Mouse (Mus musculus) lung, adult 18-20 months (tissue): ENCODE results near the gene Cfap44.
"Not testable (repeated sequence)": the region's sequence is repeated elsewhere in the genome, so short reads cannot be mapped to it uniquely, and the experiment has no call there.

Experiments used
- DNase-seq, 2 experiments: peaks; one replicate each; pipeline ENCODE4 v3.0.0; 2022; ENCODE audit warnings: mixed read lengths in 2 of 2

Gene Cfap44

DNA sequence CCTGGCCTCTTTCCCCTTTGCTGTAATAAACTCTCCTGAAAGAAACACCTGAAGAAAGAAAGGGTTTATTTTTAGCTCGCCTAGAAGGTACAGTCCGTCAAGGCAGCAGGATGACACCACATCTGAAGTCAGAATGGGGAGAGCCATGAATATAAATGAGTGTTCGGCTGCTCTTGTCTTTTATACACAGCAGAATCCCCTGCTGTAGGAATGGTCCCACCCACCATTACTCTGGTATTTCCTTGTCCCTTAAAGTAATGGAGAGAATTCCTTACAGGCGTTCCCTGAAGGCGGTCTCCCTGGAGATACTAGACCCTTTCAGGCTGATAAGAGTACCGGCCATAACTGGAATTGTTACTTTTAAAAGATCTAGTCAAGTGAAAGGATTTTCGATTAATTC, 35.4 kb downstream of the Cfap44 start:
- DNase-seq: no peak

DNA sequence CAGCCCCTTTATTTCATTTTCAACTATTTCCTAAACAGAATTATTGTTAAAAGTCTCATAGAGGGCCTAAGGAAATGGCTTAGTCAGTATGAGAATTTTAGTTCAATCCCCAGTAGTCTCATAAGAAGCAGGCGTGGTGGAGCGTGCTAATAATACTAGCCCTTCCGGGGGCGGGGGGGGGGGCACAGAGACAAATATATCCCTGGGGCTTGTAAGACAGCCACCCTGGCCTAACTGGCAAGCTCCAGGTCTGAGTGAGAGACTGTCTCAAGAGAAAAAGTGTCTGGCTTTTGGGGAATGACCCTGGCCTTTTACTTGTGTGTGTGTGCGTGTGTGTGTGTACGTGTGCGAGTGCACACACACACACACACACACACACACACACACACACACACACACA, 40.3 kb downstream of the Cfap44 start:
- no peak for DNase-seq

DNA sequence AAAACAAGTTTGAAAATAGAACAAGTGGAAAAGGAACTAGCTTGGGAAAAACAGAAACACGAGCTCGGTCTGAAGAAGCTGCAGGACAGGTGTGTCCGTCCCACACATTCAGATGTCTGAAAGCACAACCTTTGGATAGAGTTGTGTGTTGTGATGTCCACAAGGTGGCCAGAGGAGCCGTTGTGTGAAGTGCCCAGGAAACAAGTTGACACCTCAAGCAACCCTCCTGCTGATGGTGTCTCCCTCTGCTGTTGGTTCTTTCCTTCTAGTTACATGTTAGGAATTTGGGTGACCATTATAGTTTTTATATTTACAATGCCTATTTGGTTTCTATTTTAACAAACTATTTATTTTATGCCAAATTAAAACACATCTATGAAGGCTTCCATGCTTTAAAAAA, 40.9 kb downstream of the Cfap44 start:
- no peak for DNase-seq

DNA sequence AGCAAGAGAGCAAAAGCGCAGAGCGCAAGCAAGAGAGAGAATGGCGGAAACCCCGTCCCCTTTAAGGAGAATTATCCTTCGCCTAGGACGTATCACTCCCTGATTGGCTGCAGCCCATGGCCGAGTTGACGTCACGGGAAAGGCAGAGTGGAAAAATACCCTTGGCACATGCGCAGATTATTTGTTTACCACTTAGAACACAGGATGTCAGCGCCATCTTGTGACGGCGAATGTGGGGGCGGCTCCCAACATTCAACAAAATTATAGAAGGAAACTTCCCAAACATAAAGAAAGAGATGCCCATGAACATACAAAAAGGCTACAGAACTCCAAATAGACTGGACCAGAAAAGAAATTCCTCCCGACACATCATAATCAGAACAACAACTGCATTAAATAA, 47.3 kb downstream of the Cfap44 start:
- not testable (repeated sequence) for DNase-seq

DNA sequence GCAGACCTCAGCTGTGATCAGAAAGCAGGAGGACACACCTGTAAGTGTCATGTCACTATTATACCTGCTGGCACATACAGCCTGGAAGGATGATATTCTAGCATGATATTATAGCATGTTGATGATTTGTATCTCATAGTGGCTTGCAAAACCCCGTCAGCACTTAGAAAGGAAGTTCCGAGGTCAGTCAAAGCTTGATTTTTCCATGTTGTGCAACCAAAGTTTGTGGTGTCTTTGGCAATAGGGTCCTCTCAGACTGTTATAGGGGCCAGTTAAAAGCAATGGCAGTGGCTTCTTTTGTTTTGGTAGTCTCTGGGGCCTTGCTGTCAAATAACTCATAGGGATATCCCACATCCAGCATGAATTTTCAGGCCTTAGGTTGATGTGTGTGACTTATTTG, 63.3 kb downstream of the Cfap44 start:
- no peak for DNase-seq

DNA sequence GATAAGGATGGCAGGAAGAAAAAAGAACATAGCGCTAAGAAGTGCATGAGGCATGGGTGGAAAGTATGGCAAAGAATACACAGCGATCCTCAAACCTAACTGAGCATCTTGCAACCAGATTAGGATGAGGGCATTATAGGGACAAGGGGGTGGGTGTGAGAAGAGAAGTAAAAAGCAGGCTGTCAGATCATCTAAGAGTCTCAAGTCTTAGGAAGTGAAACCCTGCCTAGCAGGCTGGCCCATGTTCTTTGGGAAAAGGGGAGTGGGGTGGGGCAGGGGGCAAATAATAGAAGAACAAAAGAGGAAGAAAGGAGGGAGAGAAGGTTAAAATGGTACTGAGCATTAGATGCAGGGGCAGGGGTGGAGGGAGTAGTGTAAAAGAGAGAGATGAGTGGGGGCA, 64.2 kb downstream of the Cfap44 start:
- DNase-seq: no peak

DNA sequence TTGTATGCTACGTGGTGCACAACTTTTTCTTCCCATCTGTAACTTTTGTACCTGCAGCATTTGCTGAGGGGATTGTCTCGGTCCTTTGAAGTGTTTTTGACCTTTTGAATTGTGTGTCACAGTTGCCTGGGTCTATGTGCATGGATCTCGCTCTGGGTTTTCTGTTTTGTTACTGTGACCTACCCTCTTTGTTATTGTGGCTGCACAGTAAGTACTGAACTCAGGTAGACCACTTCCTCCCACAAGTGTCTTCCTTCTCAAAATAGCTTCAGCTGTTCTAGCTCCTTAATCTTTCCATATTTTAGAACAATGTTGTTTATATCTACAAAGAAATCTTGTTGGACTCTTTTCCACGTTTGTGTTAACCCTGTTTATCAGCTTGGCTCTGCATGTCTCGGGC, 66.3 kb downstream of the Cfap44 start:
- DNase-seq: no peak

DNA sequence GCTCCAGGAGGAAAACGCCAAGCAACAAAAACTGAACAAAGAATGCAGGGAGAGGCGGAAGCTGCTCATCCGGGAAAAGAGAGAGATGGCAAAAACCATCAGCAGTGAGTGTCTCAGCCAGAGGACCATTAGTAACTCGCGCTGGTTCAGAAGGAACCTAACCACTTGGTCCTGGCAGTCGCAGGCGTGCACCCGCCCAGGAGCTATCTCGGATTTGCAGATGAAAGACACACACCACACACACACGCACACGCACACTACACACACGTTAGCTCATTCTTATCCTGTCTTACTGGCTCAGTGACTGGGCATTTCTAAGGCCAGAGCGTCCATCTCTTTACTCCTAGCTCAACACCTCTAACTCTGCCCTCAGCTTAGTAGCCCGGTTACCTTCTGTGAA, 80.7 kb downstream of the Cfap44 start:
- DNase-seq: no peak

DNA sequence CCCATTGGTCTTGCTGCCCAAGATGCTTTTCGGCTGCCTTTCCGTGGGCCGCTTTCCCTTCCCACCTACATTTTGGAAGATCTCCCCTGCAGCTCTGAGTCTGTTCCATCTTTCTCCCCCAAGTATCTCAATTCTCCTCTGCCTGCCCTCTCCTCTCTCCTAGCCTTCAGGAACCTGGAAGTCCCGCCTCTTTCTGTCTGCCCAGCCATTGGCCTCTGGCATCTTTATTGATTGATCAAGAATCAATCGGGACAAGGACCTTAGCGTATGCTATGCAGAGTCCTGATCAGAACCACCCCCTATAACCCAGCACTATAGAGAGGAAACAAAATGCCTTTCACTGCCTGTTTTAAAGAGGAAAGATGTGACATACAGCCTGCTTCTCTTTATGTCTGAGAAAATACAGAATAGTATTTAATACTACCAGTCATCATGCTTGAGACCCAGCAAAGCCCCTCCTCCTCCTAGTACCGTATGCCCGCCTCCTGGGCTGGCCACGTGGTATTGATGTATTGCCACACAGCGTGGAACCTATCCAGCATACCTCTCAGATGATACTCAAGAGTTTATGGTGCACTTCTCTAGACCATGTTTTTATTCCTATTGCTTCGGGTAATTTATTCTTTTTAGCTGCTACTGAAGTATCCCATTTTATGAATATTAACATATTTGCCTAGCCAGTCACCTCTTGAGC, 81.2 kb downstream of the Cfap44 start:
- no peak for DNase-seq

DNA sequence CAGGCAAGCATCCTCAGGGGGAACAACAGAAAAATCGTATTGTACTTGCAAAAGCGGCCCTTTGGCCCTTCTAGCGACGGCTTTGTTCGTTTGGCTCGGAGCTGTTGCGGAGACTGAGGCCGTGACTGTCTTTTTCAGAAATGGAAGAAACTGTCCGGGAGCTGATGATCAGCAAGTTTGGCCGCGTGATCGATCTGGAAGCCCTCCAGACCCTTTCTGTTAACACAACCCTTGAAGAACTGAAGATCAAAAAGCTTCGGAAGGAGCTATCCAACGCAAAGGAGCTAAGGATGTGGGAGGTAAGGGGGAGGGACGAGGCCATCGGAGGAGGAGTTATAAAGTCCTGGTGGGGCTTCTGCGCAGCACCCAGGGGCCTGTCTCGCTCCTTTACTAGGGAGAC, 84.2 kb downstream of the Cfap44 start:
- DNase-seq: no peak

DNA sequence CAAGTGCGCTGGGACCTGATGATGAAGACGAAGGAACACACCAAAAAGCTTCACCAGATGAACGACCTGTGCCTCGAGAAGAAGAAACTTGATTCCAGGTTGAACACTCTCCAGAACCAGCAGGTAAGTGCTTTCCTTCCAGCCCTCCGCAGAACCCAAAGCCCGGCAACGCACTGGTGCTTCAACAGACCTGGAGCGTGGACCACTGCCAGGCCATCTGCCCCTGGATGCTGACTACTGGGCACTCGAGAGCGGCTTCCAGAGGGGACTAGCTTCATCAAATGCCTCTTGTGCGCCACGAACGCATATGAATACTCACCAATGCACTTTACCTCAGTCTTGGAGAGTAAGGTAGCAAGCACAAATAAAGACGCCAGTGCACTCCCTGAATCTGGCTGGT, 85.3 kb downstream of the Cfap44 start:
- no peak for DNase-seq

DNA sequence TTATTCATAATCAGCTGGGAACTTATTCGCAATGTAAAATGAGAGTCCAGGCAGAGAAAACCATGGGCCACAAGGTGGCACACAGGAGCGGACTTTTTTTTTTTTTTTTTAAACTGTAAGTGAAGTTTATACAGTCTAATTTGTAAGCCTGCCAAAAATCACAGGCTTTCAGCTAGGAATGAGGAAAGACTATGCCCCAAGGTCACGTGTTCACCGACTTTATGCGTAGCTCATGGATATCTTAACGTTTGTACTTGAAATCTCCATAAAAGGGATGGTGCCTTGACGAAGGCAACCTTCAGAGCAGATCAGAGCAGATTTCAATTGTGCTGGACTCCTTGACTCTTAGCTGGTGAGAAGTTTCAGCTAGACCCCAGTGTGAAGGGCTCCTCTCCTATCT, 86.0 kb downstream of the Cfap44 start:
- DNase-seq: peak in 1 of 2 experiments; percentile 32

DNA sequence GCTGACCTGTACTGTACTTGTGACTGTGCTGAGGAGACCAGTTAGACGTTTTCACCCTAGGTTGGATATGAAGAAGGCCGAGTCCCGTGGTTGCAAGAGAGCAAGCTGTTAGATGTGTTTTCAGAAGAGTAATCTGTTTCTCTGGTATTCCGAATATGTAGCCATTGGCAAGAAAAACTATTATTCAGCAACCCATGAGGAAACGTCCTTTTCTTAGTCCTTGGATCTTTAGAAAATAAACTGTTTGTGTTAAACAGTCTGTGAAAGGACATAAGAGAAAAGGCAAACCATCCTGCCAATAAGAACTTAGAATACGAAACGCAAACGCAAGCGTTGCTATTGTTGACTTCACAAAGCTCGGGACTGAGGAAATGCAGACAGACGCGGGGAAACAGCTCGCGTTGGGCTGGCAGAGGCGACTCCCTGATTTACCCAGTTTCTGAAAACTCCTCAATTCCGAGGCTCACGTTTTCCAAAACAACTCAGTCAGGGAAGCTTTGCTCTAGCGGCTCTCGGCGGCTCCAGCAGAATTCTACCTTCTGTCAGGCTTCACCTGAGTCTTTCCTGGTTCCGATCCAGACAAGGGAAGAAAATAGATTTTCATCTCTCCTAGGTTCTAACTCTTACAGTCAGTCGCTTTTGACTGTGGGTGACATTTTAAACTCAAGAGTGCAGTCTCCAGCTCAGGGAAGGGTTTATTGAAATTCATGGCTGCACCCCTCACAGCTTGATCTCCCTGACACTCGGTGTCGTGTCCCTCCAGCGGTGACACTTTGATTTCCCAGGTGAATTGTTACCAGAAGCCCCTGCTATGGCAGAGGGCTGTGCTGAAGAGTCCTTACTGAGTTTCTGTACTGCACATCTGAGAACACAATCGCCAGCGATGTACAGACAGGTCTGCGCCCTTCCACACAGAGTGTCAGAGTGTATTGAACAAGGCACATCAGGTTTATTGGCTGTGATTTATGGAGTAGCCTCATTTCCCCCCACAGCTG, 87.3 kb downstream of the Cfap44 start:
- DNase-seq: no peak

DNA sequence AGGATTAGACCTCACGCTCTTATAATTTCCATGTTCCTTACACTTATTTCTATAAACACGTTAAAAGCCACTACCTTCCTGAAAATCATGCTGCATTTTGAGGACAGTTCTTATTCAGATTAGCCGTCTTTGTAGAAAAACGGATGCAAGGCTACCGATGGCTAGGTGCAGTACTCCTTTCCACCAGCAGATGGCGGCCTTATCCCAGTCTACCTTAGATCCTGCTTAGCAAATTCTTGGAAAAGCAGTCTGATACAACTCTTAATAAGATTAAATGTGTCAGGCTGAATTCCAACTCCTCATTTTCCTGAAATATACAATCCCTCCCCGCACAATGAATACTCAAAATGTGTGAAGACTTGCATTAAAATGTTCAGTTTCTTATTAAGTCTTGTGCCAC, 89.5 kb downstream of the Cfap44 start:
- peak; percentile 70 for DNase-seq

DNA sequence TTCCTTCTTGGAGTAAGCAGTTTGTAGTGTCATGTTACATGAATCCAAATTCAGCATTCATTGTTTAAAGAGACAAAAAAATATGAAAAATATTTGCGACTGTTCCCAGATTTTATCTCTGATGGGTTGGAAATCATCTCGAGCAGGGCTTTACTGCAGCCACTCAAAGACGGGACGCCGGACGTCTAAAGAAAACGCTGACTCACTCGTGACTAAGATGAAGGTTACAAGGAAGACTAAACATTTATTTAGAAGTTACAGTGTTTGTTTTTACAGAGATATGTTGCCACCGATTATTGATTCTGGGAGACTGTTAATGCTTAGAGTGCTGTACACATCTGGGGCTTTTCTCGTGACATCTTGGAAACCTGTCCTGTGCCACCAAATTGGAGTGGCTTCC, 90.2 kb downstream of the Cfap44 start:
- no peak for DNase-seq

DNA sequence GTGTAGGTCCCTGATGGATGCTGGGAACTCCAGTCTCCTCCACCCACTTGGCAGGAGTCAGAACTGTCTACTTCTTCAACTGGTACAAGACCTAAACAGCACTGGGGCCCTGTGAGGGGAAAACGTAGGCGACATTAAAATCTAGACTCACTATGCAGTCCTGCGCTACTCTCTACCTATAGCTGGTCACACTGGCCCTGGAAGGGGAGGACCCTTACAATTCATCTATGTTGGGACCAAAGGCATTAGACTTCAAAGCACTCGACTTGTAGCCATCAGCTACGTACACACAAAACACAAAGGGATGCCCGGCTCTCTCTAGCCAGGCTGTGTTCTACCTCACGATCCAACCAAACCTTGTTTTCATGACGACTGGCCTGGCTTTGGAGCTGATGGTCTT, 91.1 kb downstream of the Cfap44 start:
- DNase-seq: no peak

DNA sequence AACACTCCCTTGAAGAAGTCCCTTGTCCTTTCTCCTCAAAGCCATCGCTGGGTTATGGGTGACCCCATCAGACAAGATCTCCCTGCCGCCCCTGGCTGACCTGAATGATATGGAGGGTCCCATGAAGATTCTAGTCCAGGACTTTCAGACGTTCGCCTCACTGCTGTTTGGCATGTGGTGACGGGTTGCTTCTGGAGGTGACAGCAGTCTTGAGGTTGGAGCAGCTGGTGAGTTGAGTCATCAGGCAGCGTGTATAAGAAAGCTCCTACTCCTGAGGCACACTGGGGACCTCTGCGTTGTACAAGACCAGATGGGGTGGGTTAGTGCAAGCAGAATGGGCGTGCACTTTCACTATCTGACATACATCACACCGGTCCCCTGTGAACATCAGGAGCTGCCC, 92.0 kb downstream of the Cfap44 start:
- DNase-seq: no peak

DNA sequence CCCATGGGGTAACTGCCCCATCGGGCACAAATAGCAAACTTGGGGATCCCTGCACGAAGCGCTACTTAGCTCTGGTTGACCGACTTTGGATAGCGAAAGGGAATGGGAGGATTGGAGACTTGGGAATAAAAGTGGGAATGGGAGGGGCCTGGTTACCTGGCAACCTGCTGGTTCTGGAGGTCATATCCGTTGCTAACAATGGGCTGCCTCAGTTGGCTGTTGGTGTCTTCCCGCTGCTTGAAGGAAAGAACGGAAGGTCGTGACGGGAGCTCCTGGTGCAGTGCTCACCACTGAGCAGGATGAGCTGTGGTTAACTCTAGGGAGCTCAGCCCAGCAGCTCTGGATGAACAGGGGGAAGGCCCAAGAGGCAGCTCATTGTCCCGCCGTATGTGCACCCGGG, 92.6 kb downstream of the Cfap44 start:
- DNase-seq: no peak

DNA sequence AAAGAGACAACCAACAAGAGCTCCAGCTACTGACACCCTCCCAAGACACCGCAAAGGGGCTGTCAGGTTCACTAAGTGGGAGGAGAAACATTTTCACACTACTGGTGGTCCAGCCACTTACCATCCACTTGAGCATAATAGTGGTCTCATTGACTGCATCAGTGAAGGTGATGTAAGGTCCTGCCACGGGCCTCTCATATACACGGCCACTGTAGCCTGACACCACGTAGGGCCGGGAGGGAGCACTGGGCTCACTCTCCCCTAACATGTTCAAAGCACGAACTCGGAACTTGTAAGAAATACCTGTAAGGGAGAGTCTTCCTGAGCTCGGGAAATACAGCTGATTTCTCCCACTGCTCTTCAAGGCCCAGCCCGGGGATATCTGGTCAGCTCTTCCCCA, 96.5 kb downstream of the Cfap44 start:
- no peak for DNase-seq

DNA sequence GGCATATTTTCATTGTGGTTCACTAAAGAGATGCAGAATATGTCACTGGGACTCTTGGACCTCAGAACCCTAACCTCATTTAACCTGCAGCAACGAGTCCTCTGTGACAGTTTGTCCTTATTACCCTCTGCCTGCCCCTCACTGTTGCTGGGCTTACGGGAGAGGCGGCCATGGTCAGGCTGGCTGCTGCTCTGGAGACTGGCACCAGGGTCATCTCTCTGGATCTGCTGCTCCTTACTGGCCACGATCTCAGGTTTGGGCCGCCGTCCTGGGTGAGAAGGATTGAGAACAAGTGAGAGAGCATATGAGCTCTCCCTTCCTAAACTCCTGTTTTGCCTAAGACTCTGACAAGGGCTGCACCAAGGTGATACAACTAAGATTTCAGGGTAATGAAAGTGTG, 97.6 kb downstream of the Cfap44 start:
- DNase-seq: no peak

DNA sequence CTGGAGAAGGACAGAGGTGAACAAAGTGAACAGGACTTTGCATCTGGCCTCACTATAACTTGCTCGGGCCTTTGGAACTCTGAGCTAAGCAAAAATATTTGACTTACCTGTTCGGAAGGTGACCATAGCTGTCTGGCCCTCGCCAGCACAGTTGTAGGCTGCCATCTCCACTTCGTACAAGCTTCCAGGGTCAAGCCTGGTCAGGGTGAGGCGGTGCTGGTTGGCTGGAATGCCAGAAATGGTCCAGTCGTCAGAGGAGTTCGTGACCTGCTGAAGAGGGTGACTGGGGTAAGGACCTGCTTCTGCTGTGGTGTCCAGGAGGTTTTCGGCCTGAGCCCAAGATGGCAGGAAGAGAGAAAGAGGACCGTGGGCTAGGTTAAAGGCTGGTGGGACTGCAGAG, 98.1 kb downstream of the Cfap44 start:
- DNase-seq: no peak

DNA sequence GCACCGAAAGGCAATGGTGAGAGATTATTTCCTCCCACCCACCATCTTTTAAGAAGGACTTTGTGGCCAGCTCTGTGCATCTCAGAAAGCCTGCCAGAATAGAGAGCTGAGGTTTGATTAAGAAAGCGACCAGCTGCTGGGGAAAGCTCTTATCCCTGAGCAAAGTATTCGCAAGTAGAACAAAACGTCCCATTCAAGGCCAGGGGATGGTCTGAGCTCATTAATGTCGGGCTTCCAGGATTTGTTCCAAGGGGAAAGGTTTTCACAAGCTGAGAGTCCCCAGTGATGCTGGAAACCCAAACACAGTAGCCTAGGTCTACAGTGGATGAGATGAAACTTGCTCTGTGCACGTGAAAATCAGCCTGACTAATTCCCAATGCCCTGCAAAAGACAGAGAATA, 99.3 kb downstream of the Cfap44 start:
- peak in 1 of 2 experiments; percentile 49 for DNase-seq

DNA sequence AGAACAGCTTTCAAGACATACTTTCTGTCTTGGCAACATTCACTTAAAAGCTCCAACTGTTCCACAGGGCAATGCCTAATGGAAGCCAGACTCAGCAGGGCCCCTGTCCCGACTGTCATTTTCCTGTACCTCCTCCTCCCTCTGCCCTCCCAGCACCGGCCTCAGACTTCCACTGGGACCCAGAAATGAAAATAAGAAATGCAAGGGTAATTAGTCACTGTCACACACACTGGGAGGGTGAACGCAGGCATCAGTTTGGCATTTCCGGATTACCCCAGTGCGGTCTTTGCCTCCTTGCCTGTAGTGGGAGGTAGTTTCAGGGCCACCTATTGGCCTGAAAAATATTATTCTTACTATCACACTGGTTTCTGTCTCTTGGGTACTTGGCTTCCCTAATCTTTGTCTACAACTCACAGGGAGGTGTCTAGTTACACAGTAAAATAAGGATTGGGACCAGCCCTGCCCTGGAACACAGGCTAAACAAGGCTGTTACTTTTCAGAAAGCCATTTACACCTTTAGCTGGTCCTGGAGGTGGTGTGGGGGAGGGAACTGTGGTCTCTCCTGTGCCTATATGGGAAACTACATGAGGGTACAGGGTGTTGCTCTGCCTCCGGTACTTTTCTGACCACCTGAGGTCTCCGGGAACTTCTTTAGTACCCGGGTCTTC, 100.0 kb downstream of the Cfap44 start:
- no peak for DNase-seq

DNA sequence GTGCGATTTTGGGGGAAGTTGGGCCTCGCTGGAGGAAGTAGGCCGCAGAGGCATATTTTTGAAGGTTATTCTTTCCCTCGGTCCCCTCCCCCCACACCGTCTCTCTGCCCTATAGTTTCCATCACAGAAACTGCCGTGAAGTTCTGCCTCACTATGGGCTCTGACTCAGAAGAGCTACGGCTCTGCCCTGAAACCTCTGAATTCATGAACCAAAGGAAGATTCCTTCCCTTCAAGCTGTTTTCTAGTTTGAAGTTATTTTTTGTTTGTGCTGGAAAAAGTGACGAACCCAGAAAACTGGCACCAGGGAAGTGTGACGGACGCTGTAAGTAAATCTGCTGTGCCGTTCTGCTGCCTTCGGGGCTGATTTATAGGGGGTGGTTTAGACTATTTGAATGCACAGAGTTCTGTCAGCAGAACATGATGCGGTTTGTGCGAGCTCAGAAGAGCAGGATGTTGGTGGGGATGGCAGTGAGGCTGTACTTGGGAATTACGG, 102.4 kb downstream of the Cfap44 start:
- no peak for DNase-seq
